Mouse (Mus musculus) adrenal gland (tissue): Measurements from ENCODE around the gene Timm22.

Experiments
- intact Hi-C: fragments of 180-260 bp; cut with DNase I; formaldehyde crosslinking; loops from one replicate; pipeline ENCODE4 v1.15.1; 2025

Gene Timm22

GRCm38 (mm10) chr11:76429046-76429445 lies 22.3 kb downstream of the Timm22 start:
- intact Hi-C loops: no loop called here

GRCm38 (mm10) chr11:76429556-76429955 lies 22.8 kb downstream of the Timm22 start:
- intact Hi-C loops: no loop called here

- intact Hi-C loops: no loop called here
Measured at GRCm38 (mm10) chr11:76429966-76430631, 23.3 kb downstream of the Timm22 start.

GRCm38 (mm10) chr11:76436009-76436408 lies 29.3 kb downstream of the Timm22 start:
- intact Hi-C loops: no loop called here

GRCm38 (mm10) chr11:76436864-76437437 lies 30.2 kb downstream of the Timm22 start:
- intact Hi-C loops: no loop called here

GRCm38 (mm10) chr11:76439666-76440065 lies 32.9 kb downstream of the Timm22 start:
- intact Hi-C loops: no loop called here

- intact Hi-C loops: no loop called here
Measured at GRCm38 (mm10) chr11:76445459-76445858, 38.7 kb downstream of the Timm22 start.

- intact Hi-C loops: no loop called here
Measured at GRCm38 (mm10) chr11:76446251-76446650, 39.5 kb downstream of the Timm22 start.

- intact Hi-C loops: loop anchor here (10.0 kb wide), 1 partner anchor 135 kb away; no protein-coding TSS in a partner anchor
Measured at GRCm38 (mm10) chr11:76449520-76450201, 42.9 kb downstream of the Timm22 start.

GRCm38 (mm10) chr11:76450202-76450561 lies 43.4 kb downstream of the Timm22 start:
- intact Hi-C loops: loop anchor here (10.0 kb wide), 1 partner anchor 135 kb away; no protein-coding TSS in a partner anchor

- intact Hi-C loops: loop anchor here (2.0 to 10.0 kb wide), 2 partner anchors 44 to 130 kb away; no protein-coding TSS in a partner anchor
Measured at GRCm38 (mm10) chr11:76454492-76454891, 47.7 kb downstream of the Timm22 start.

- intact Hi-C loops: loop anchor here (2.0 to 10.0 kb wide), 2 partner anchors 41 to 129 kb away; no protein-coding TSS in a partner anchor
Measured at GRCm38 (mm10) chr11:76456233-76456632, 49.5 kb downstream of the Timm22 start.

- intact Hi-C loops: loop anchor here (2.0 to 10.0 kb wide), 2 partner anchors 40 to 128 kb away; no protein-coding TSS in a partner anchor
Measured at GRCm38 (mm10) chr11:76456897-76457296, 50.1 kb downstream of the Timm22 start.

- intact Hi-C loops: loop anchor here (10.0 kb wide), 1 partner anchor 126 kb away; no protein-coding TSS in a partner anchor
Measured at GRCm38 (mm10) chr11:76458730-76459129, 52.0 kb downstream of the Timm22 start.

- intact Hi-C loops: loop anchor here (10.0 kb wide), 1 partner anchor 125 kb away; no protein-coding TSS in a partner anchor
Measured at GRCm38 (mm10) chr11:76459489-76459888, 52.7 kb downstream of the Timm22 start.

GRCm38 (mm10) chr11:76461201-76461600 lies 54.4 kb downstream of the Timm22 start:
- intact Hi-C loops: no loop called here

GRCm38 (mm10) chr11:76461696-76462095 lies 54.9 kb downstream of the Timm22 start:
- intact Hi-C loops: no loop called here

- intact Hi-C loops: no loop called here
Measured at GRCm38 (mm10) chr11:76465879-76466278, 59.1 kb downstream of the Timm22 start.
